Mouse (Mus musculus): Measurements from ENCODE around the gene Ctu2.

Ctu2 gene

GRCm38 (mm10) chr8:122475580-122476320 lies at the start of gene Ctu2, which contains the start of gene Rnf166:
Ctu2 (plus strand) TSS chr8:122476143.
Rnf166 (minus strand) TSS chr8:122476064.
- peak; percentile 89 to 95 for DNase-seq

- DNase-seq = no peak
These were observed 49.8 kb upstream of the Ctu2 start for GRCm38 (mm10) chr8:122426145-122426544.

- DNase-seq = no peak
These were observed 48.3 kb upstream of the Ctu2 start for GRCm38 (mm10) chr8:122427607-122428006.

GRCm38 (mm10) chr8:122428163-122428562 lies 47.8 kb upstream of the Ctu2 start:
- DNase-seq = no peak

- peak in 1 of 2 experiments; percentile 70 for DNase-seq
These were observed 45.8 kb upstream of the Ctu2 start for GRCm38 (mm10) chr8:122430058-122430636.

GRCm38 (mm10) chr8:122430646-122431045 lies 45.3 kb upstream of the Ctu2 start:
- DNase-seq = peak; percentile 59 to 81

- DNase-seq = peak; percentile 67 to 78
These were observed 44.1 kb upstream of the Ctu2 start for GRCm38 (mm10) chr8:122431694-122432442.

GRCm38 (mm10) chr8:122432443-122433268 lies 43.3 kb upstream of the Ctu2 start, which contains the start of gene Cyba:
Cyba (minus strand) TSS chr8:122432930.
- peak; percentile 85 to 92 for DNase-seq

GRCm38 (mm10) chr8:122433269-122433905 lies 42.6 kb upstream of the Ctu2 start:
- no peak for DNase-seq

GRCm38 (mm10) chr8:122435375-122435774 lies 40.6 kb upstream of the Ctu2 start:
- no peak for DNase-seq

- DNase-seq = no peak
These were observed 39.8 kb upstream of the Ctu2 start for GRCm38 (mm10) chr8:122436146-122436545.

- no peak for DNase-seq
These were observed 39.3 kb upstream of the Ctu2 start for GRCm38 (mm10) chr8:122436586-122437125.

GRCm38 (mm10) chr8:122437708-122438331 lies 38.1 kb upstream of the Ctu2 start:
- DNase-seq = no peak

- no peak for DNase-seq
These were observed 36.6 kb upstream of the Ctu2 start for GRCm38 (mm10) chr8:122439336-122439735.

- DNase-seq = no peak
These were observed 34.6 kb upstream of the Ctu2 start for GRCm38 (mm10) chr8:122441326-122441725.

- peak in 1 of 2 experiments; percentile 24 for DNase-seq
These were observed 33.6 kb upstream of the Ctu2 start for GRCm38 (mm10) chr8:122442356-122442755.

GRCm38 (mm10) chr8:122442781-122443180 lies 33.2 kb upstream of the Ctu2 start:
- DNase-seq = no peak

- peak; percentile 99 to 100 for DNase-seq
These were observed 32.5 kb upstream of the Ctu2 start, which contains the start of gene Mvd for GRCm38 (mm10) chr8:122443262-122444006. Mvd (minus strand) TSS chr8:122443422.

- peak; percentile 90 to 92 for DNase-seq
These were observed 31.7 kb upstream of the Ctu2 start for GRCm38 (mm10) chr8:122444058-122444748.

GRCm38 (mm10) chr8:122445203-122445602 lies 30.7 kb upstream of the Ctu2 start:
- no peak for DNase-seq

Measured in kidney, postnatal 25 days (tissue).